Mouse (Mus musculus): ENCODE results near the gene Tmem43. TPM values are rescaled to one million over a fixed set of nuclear protein-coding genes. Genes with fewer than 3 reads are reported as not detected.

Gene Tmem43
- polyA plus RNA-seq, 1 experiment from 2014 or later, result 30.0 TPM

DNA sequence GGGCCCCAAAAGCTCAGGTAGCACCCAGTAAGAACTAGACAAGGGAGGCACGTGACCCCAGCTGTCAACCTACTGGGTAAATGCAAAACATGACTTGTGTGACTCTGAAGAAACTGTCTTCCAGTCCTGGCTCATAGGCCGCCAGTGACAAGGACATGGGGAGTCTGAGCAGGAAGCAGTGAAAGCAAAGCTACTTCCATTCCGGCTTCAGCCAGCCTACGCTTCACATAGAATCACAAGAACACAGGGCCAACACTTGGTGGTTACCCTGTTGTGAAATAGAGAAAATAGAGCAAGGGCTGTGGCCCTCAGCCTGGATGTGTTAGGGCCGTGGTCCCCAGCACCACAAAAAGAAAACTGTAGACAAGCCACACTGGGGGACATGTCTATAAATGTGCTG is 49.3 kb downstream of the Tmem43 start:
- H3K9ac ChIP-seq (ENCODE audit: low read depth, low read length), result no peak overlapping the region
- peaks cover 36% of the 10 kb centered on the region for H3K36me3 ChIP-seq (ENCODE audit: control insufficient read depth, insufficient read depth, low read length)
- H3K4me2 ChIP-seq, result no peak overlapping the region
- no peak overlapping the region for H3K4me3 ChIP-seq (ENCODE audit: low read depth, low read length)
- DNase-seq (ENCODE audit: low spot score) (no peak), ATAC-seq (replicated peaks; ENCODE audit: low FRiP score) (no peak)
- no peaks in the 10 kb centered on the region for H3K9me3 ChIP-seq (ENCODE audit: control insufficient read depth, low read length)
- H3K27ac ChIP-seq (ENCODE audit: low read depth, low read length), result no peak overlapping the region
- no peaks in the 10 kb centered on the region for H3K27me3 ChIP-seq (replicated peaks; ENCODE audit: control insufficient read depth, insufficient read depth, low read length)
- 91% methylated on average over 5 of the region's 5 CpGs for WGBS
- H3K4me1 ChIP-seq (replicated peaks; ENCODE audit: control insufficient read depth, insufficient read depth, low read length), result no peaks in the 10 kb centered on the region; the same call in 1 of the 2 replicates

DNA sequence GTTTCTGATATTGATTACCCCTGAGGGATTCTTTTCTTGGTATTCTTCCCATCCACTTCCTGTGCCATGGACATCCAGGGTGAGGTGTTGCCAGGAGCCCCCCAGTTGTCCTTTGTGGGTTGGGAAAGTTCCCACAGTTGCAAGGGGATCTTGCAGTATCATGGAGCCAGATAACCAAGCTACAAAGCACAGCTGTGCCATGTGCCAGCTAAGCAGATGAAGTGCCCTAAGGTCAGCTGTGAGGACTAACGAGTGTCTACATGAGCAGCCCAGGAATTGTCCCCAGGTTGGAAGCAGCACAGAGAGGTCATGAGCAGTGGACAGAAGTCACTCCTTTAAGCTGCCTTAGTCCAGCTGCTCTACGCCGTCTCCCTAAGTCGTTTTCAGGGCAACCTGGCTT is 52.0 kb downstream of the Tmem43 start:
- no peaks in the 10 kb centered on the region for H3K9me3 ChIP-seq (ENCODE audit: control insufficient read depth, low read length)
- DNase-seq (ENCODE audit: low spot score) (no peak), ATAC-seq (replicated peaks; ENCODE audit: low FRiP score) (no peak)
- peaks cover 21% of the 10 kb centered on the region for H3K36me3 ChIP-seq (ENCODE audit: control insufficient read depth, insufficient read depth, low read length)
- no peak overlapping the region for H3K4me3 ChIP-seq (ENCODE audit: low read depth, low read length)
- H3K9ac ChIP-seq (ENCODE audit: low read depth, low read length), result no peak overlapping the region
- no peaks in the 10 kb centered on the region for H3K4me1 ChIP-seq (replicated peaks; ENCODE audit: control insufficient read depth, insufficient read depth, low read length)
- H3K27me3 ChIP-seq (replicated peaks; ENCODE audit: control insufficient read depth, insufficient read depth, low read length), result no peaks in the 10 kb centered on the region
- no peak overlapping the region for H3K27ac ChIP-seq (ENCODE audit: low read depth, low read length)
- WGBS, result 85% methylated on average over 4 of the region's 4 CpGs
- H3K4me2 ChIP-seq, result no peak overlapping the region

DNA sequence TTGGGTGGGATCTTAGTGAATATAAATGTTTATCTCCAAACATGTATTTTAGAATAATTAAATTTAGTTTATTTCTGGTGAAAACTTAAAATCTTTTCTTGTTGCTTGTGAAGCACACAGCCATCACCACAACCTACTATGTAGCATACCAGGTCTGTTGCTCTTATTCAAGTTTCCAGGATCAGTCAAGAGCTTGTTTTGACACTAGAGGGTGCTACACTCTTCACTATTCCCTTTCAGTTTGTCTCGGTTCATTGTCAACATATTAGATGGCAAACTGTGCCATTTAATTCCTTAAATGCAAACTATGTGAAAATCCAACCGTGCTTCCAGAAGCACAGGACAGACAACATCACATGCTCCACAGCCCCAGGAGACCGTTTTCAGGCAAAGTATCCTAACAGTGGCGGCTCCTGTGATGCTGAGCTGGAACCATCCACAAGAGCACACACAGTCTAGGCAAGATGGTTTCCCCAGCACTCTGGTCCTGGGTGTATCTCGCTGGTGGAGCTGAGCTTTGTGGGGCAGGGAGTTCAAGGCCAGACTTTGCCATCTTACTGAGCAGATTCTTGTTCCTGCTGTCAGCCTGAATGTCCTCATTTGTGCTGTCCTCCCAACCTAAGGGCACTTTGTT is 53.8 kb downstream of the Tmem43 start:
- no peak overlapping the region for H3K27ac ChIP-seq (ENCODE audit: low read depth, low read length)
- no peak for DNase-seq (ENCODE audit: low spot score)
- no peak overlapping the region for H3K9ac ChIP-seq (ENCODE audit: low read depth, low read length)

DNA sequence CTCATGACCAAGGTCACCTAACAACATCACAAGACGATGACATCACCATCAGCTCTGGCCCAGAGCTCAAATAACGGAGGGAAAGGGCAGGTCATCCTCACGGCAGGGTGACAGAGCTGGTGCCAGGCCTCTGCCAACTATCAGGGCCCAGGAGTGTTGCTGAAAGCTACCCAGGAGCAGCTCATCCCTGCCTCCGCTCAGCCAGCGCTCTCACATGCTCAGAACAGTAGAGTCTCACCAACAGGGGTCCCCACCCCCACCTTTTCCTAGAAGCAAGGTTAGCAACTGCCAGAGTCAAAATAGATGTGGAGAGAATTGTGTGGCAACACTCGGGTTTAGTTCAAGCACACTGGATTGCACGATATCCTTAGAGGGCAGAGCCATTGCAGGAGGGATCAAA is 54.8 kb downstream of the Tmem43 start:
- no peak overlapping the region for H3K4me2 ChIP-seq
- H3K27me3 ChIP-seq (replicated peaks; ENCODE audit: control insufficient read depth, insufficient read depth, low read length), result no peaks in the 10 kb centered on the region
- H3K9me3 ChIP-seq (ENCODE audit: control insufficient read depth, low read length), result no peaks in the 10 kb centered on the region
- DNase-seq (ENCODE audit: low spot score), result no peak
- H3K36me3 ChIP-seq (ENCODE audit: control insufficient read depth, insufficient read depth, low read length), result peaks cover 3% of the 10 kb centered on the region; the same call in 1 of the 2 replicates
- 80% methylated on average over 7 of the region's 7 CpGs for WGBS
- no peak overlapping the region for H3K27ac ChIP-seq (ENCODE audit: low read depth, low read length)
- H3K9ac ChIP-seq (ENCODE audit: low read depth, low read length), result no peak overlapping the region
- ATAC-seq (replicated peaks; ENCODE audit: low FRiP score), result no peak
- no peak overlapping the region for H3K4me3 ChIP-seq (ENCODE audit: low read depth, low read length)
- H3K4me1 ChIP-seq (replicated peaks; ENCODE audit: control insufficient read depth, insufficient read depth, low read length), result no peaks in the 10 kb centered on the region

More for the DNA sequence above, 53.8 kb downstream of the Tmem43 start:
- Histone ChIP-seq H3K4me1 (replicated peaks; ENCODE audit: control insufficient read depth, insufficient read depth, low read length) (no peaks in the 10 kb centered on the region), H3K27me3 (replicated peaks; ENCODE audit: control insufficient read depth, insufficient read depth, low read length) (no peaks in the 10 kb centered on the region), H3K36me3 (ENCODE audit: control insufficient read depth, insufficient read depth, low read length) (peaks cover 8% of the 10 kb centered on the region; the same call in 1 of the 2 replicates), H3K4me2 (no peak overlapping the region), H3K9me3 (ENCODE audit: control insufficient read depth, low read length) (no peaks in the 10 kb centered on the region), H3K4me3 (ENCODE audit: low read depth, low read length) (no peak overlapping the region)
- no peak; the same call in 1 of the 2 replicates for ATAC-seq (replicated peaks; ENCODE audit: low FRiP score)
- WGBS, result 53% methylated on average over 5 of the region's 5 CpGs

DNA sequence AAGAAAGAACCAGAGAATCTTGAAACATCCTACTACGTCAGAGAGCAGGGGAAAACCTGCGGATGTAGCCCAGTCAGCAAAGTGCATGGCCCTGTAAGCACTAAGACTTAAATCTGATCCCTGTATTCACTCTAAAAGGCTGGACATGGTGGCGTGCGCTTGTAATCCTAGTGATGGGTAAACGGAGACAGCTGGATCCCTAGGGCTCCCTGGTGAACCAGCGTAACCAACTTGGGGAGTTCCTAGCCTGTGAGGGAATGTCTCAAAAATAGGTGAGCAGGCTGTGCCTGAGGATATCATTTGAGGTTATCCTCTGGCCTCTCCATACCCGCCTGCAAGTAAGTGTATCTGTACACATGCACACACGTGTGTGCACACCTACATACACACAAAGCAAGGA is 57.2 kb downstream of the Tmem43 start:
- H3K4me1 ChIP-seq (replicated peaks; ENCODE audit: control insufficient read depth, insufficient read depth, low read length), result no peaks in the 10 kb centered on the region
- no peak for DNase-seq (ENCODE audit: low spot score)
- no peak overlapping the region for H3K4me3 ChIP-seq (ENCODE audit: low read depth, low read length)
- H3K4me2 ChIP-seq, result no peak overlapping the region
- H3K9ac ChIP-seq (ENCODE audit: low read depth, low read length), result no peak overlapping the region
- H3K36me3 ChIP-seq (ENCODE audit: control insufficient read depth, insufficient read depth, low read length), result no peaks in the 10 kb centered on the region
- H3K27me3 ChIP-seq (replicated peaks; ENCODE audit: control insufficient read depth, insufficient read depth, low read length), result no peaks in the 10 kb centered on the region
- H3K9me3 ChIP-seq (ENCODE audit: control insufficient read depth, low read length), result no peaks in the 10 kb centered on the region
- 87% methylated on average over 8 of the region's 8 CpGs for WGBS
- no peak for ATAC-seq (replicated peaks; ENCODE audit: low FRiP score)
- no peak overlapping the region for H3K27ac ChIP-seq (ENCODE audit: low read depth, low read length)

DNA sequence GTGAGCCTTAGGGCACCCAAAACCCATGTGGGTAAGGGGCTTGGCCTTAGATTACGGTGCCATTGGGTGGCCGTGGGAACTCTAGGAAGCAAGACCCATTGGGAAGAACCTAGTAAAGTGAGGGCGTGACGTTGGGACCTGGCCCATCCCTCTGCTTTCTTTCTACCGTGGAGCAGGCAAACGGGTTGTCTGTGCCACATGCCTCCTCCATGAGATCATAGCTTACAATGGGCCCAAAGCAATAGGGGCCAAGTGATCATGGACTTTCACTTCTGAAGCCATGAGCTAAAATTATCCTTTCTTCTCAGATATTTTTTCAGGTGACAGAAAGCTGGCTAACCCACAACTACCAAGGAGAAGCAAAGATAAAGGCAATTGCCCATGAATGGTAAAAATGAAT is 57.8 kb downstream of the Tmem43 start:
- DNase-seq (ENCODE audit: low spot score), result no peak
- Histone ChIP-seq H3K27me3 (replicated peaks; ENCODE audit: control insufficient read depth, insufficient read depth, low read length) (no peaks in the 10 kb centered on the region), H3K27ac (ENCODE audit: low read depth, low read length) (no peak overlapping the region), H3K9me3 (ENCODE audit: control insufficient read depth, low read length) (no peaks in the 10 kb centered on the region), H3K9ac (ENCODE audit: low read depth, low read length) (no peak overlapping the region), H3K36me3 (ENCODE audit: control insufficient read depth, insufficient read depth, low read length) (no peaks in the 10 kb centered on the region), H3K4me2 (no peak overlapping the region), H3K4me3 (ENCODE audit: low read depth, low read length) (no peak overlapping the region), H3K4me1 (replicated peaks; ENCODE audit: control insufficient read depth, insufficient read depth, low read length) (no peaks in the 10 kb centered on the region)
- 77% methylated on average over 6 of the region's 6 CpGs for WGBS
- ATAC-seq (replicated peaks; ENCODE audit: low FRiP score), result no peak

DNA sequence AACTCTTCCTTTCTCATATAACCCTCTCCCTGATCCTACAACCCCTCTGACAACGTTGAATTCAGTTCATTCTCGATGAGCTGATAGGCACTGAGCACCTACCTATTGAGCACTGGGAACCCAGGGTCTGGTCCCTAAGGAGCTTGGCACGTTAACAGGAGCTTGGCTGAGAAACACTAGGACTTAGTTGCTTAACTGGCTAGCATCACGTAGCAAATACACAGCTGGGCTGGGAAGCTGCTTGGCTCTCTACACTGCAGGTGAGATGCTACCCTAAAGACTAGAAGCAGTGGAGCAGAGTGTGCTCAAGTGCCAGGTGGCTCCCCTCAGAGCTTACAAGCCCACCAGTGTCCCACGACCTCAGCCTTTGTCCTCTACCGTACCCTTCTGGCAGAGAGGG is 59.2 kb downstream of the Tmem43 start:
- H3K9ac ChIP-seq (ENCODE audit: low read depth, low read length), result no peak overlapping the region
- no peaks in the 10 kb centered on the region for H3K36me3 ChIP-seq (ENCODE audit: control insufficient read depth, insufficient read depth, low read length)
- no peaks in the 10 kb centered on the region for H3K4me1 ChIP-seq (replicated peaks; ENCODE audit: control insufficient read depth, insufficient read depth, low read length)
- H3K27ac ChIP-seq (ENCODE audit: low read depth, low read length), result no peak overlapping the region
- ATAC-seq (replicated peaks; ENCODE audit: low FRiP score) (no peak), DNase-seq (ENCODE audit: low spot score) (no peak)
- H3K9me3 ChIP-seq (ENCODE audit: control insufficient read depth, low read length), result no peaks in the 10 kb centered on the region
- 69% methylated on average over 6 of the region's 6 CpGs for WGBS
- no peaks in the 10 kb centered on the region for H3K27me3 ChIP-seq (replicated peaks; ENCODE audit: control insufficient read depth, insufficient read depth, low read length)
- H3K4me2 ChIP-seq, result no peak overlapping the region
- H3K4me3 ChIP-seq (ENCODE audit: low read depth, low read length), result no peak overlapping the region

DNA sequence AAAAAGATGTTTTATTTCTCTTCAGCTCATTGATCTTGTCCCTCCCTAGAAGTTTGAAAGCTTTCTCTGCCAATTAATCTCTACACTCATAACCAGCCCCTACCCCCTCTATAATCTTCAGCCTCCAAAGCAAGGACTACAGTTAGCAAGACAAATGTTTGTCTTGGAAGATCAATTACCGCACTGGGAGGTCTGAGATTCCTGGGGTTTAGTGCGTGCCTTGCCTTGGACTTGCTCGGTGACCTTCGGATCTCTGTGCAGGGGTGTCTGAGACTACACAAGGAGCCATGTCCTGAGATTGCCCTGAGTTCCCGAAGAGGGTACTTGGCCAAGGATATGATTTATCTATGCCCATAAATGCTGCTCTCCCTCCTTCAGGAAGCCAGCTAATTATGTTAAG is 59.9 kb downstream of the Tmem43 start:
- Histone ChIP-seq H3K4me3 (ENCODE audit: low read depth, low read length) (no peak overlapping the region), H3K36me3 (ENCODE audit: control insufficient read depth, insufficient read depth, low read length) (no peaks in the 10 kb centered on the region), H3K9ac (ENCODE audit: low read depth, low read length) (no peak overlapping the region), H3K4me2 (no peak overlapping the region), H3K9me3 (ENCODE audit: control insufficient read depth, low read length) (no peaks in the 10 kb centered on the region), H3K27me3 (replicated peaks; ENCODE audit: control insufficient read depth, insufficient read depth, low read length) (no peaks in the 10 kb centered on the region), H3K4me1 (replicated peaks; ENCODE audit: control insufficient read depth, insufficient read depth, low read length) (no peaks in the 10 kb centered on the region), H3K27ac (ENCODE audit: low read depth, low read length) (no peak overlapping the region)
- WGBS, result 52% methylated on average over 5 of the region's 5 CpGs
- ATAC-seq (replicated peaks; ENCODE audit: low FRiP score), result no peak
- no peak for DNase-seq (ENCODE audit: low spot score)

DNA sequence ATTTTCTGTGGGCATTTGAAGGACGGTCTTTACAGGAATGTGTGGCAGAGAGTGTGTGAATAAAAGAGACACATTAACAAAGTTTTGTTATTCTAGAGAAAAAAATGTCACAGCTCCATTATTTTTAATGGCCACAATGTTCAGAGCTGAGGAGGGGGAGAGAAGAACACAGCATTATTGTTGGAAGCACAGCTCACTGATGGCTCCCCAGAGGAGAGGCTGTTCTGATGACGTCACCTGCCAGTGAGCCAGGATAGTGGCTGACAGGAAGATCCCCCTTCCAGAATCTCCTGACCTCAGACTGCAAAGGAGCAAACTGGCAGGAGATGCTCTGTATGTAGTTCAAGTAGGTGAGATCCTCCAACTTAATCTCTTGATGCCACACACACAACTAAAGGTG is 60.3 kb downstream of the Tmem43 start:
- H3K27ac ChIP-seq (ENCODE audit: low read depth, low read length), result no peak overlapping the region
- 47% methylated on average over 2 of the region's 2 CpGs for WGBS
- H3K27me3 ChIP-seq (replicated peaks; ENCODE audit: control insufficient read depth, insufficient read depth, low read length), result no peaks in the 10 kb centered on the region

More for the DNA sequence above, 60.3 kb downstream of the Tmem43 start:
- no peak for DNase-seq (ENCODE audit: low spot score)
- H3K4me3 ChIP-seq (ENCODE audit: low read depth, low read length), result no peak overlapping the region
- no peak overlapping the region for H3K4me2 ChIP-seq
- no peak overlapping the region for H3K9ac ChIP-seq (ENCODE audit: low read depth, low read length)
- no peaks in the 10 kb centered on the region for H3K9me3 ChIP-seq (ENCODE audit: control insufficient read depth, low read length)
- no peak for ATAC-seq (replicated peaks; ENCODE audit: low FRiP score)
- H3K4me1 ChIP-seq (replicated peaks; ENCODE audit: control insufficient read depth, insufficient read depth, low read length), result no peaks in the 10 kb centered on the region
- no peaks in the 10 kb centered on the region for H3K36me3 ChIP-seq (ENCODE audit: control insufficient read depth, insufficient read depth, low read length)

Measured in liver, embryonic 11.5 days (tissue).